Comparison of ENCODE assay signal across 16 mouse cellular contexts in genomic region chr6:89583170-89583569, GRCm38 (mm10).
DNase-seq lines count a peak whose midpoint lies in the region; ATAC-seq lines count a peak whose summit lies in the region.
"Had no signal": no experiment of that assay in that cellular context is flagged by ENCODE, and none has a peak within 500 bp of the region (broad histone marks: within the 10 kb centered on the region; RNA-seq: fewer than 3 reads in every experiment).

No protein-coding gene starts in this region.

- DNase-seq in frontal cortex, postnatal 25 days (ENCODE audit: low spot score in 2 of 2) = no peak
- DNase-seq in brain, adult 2 months (ENCODE audit: low read depth, low spot score) = peak; percentile 72
- DNase-seq in telencephalon, adult 2 months (ENCODE audit: low read depth, low spot score) = peak; percentile 73
- DNase-seq in B cell, adult 2 months = no peak
- DNase-seq: adrenal gland, adult 2 months; adrenal gland, postnatal 10 days; adrenal gland, postnatal 25 days; cerebellum, adult 11-12 months; cerebellum, adult 2 months; cerebellum, adult 9-10 months; cerebellum, postnatal 10 days; cerebellum, postnatal 25 days; embryo, embryonic 11 days; forebrain, postnatal 0 days had no signal

- ATAC-seq in frontal cortex, adult (ENCODE audit: low TSS enrichment) = peak; percentile 57
- ATAC-seq: forebrain, embryonic 14.5 days; forebrain, postnatal 0 days had no signal

Comparison
In these comparisons a context has a peak if more than half of its experiments do, and no peak if none do; other contexts are left out.
1. DNase-seq: peak in brain, adult 2 months (single experiment) and telencephalon, adult 2 months (single experiment); none in frontal cortex, postnatal 25 days (0 of 2) and B cell, adult 2 months (0 of 2).